Mouse (Mus musculus) leukemia stem cell, adult 10-12 weeks (primary cell): Measurements from ENCODE around the gene Glod4. TPM values are rescaled to one million over a fixed set of nuclear protein-coding genes. Genes with fewer than 3 reads are reported as not detected.

Experiments used
- polyA plus RNA-seq: library from polyadenylated mRNA; stranded (reverse); fragments of >175 nt; gene quantifications from 2 replicates; pipeline ENCODE4 v1.2.3, GENCODE M21; 2012; ENCODE audit warnings: low replicate concordance

Glod4 gene
- 0.62 and 1.1 TPM in 2 replicates for polyA plus RNA-seq

DNA sequence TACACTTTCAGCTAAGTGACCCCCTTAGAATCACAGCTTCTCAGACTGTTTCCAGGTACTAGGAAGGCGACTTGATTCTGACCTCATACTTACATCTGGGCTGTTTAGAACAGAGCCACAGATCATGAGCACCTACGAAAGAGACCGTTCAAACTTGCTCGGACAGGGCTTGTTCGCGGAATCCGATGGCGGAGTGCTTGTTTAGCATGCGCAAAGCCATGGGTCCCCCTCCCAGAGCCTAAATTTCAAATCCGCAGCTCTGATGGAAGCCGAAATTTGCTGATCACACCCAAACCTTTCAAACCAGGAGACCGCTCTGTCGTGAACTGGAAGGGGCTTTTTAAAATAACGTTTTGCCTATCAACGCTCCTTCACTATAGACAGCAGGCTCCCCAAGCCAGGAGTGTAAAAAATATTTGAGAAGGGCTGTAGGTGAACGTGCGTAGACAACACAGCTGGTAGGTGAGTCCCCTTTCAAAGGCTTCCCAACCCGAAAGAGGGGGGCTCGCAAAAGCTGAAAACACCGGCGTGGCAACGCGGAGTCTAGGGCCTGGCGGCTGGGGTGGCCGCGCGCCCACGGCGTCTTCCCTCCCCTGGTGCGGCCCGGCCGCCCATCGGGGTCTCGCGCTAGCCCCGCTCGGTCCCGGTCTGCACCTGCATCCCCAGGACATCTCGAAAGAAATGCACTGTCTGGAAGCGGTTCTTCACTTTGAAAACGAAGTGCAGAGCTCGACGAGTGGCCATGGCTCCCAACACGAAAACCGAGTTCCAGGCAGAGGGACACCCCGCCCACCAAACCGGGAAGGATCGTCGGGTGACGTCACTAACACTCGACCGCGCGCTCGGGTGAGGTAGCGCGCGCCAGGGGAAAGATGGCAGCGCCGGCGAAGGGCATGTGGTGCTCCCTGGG lies at the start of gene Glod4, which contains the start of gene Mrm3:
TSS of gene Glod4 (minus strand) at position 825 of the 910 bp plus-strand sequence.
TSS of gene Mrm3 (plus strand) at position 815 of the 910 bp plus-strand sequence.

DNA sequence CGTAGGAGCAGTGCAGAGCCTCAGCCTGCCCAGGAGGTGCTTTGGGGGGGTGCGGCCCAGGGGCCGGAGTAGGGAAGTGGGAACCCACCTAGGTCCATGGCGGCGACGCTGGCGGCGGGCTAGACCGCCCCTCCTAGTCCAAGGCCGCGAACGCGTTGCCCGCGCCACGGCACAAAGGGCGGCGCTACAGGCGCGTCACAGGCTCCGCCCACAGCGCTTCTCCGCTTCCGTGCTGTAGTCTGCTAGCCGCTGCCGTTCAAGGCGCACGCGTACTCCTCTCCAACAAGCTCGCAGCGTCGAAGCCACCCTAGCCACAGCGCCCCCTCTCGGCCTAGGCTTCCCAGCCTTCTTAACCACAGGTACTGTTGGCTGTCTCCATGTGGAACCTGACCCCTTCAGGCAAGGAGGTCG lies 26.1 kb downstream of the Glod4 start, which contains the start of the genes Dbil5 and Gemin4:
TSS of gene Dbil5 (plus strand) at position 219 of the 411 bp plus-strand sequence.
TSS of gene Gemin4 (minus strand) at position 275 of the 411 bp plus-strand sequence.

DNA sequence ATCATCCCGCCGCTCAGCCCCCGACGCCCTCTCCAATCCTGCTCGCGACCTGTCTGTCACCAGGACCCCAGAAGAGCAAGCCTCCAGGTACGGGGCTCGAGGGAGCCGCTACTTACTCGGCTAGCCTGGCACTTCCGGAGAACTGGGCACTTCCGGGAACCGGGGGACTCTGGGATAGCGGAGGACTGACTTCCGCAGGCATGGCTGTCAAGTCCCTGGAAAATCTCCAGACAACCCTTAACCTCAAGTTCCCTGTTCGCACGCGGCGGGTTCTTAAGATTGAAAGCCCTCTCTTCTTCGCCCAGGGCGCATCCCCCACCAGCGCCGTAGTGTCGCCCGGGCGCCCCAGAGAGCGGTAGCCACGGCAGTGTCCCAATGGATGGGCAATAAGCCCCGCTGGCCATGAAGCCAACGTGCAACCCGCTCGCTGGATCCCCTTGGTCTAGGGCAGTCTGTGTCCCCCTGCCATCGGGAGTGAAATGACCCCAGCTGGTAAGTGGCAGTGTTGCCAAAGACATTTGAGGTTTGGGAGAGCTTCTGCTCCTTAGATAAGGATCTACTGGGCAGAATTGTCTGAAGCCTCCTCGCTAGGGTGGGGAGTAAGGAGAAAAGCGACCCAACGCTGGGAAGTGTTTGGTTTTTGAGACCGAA lies 63.9 kb downstream of the Glod4 start, which contains the start of the genes Vps53 and Fam57a:
TSS of gene Vps53 (minus strand) at position 153 of the 651 bp plus-strand sequence.
TSS of gene Fam57a (plus strand) at position 177 of the 651 bp plus-strand sequence.

Other genes with a start within 250 kb of the Glod4 start
- not detected in 2 replicates for gene 1700016K19Rik, start 243.8 kb downstream of the Glod4 start, polyA plus RNA-seq
- gene Rflnb, start 215.9 kb downstream of the Glod4 start, polyA plus RNA-seq = 4.4 and 5.5 TPM in 2 replicates
- gene Vps53, start 64.1 kb downstream of the Glod4 start, polyA plus RNA-seq = 8.7 and 17.2 TPM in 2 replicates
- gene Fam57a, start 64.1 kb downstream of the Glod4 start, polyA plus RNA-seq = 1.1 and 1.4 TPM in 2 replicates
- 0.82 TPM in 1 of 2 replicates, not detected in the other for gene Dbil5, start 26.1 kb downstream of the Glod4 start, polyA plus RNA-seq
- gene Gemin4, start 26.1 kb downstream of the Glod4 start, polyA plus RNA-seq = 1.4 and 4.3 TPM in 2 replicates
- 9.7 and 11.2 TPM in 2 replicates for gene Mrm3, start within 50 bp of the Glod4 start, polyA plus RNA-seq
- gene Nxn, start 155.4 kb upstream of the Glod4 start, polyA plus RNA-seq = 2.5 and 4.4 TPM in 2 replicates
- gene Timm22, start 163.2 kb upstream of the Glod4 start, polyA plus RNA-seq = 7.1 and 13.8 TPM in 2 replicates